Mouse (Mus musculus): ENCODE results near the gene Wdr62. TPM values are rescaled to one million over a fixed set of nuclear protein-coding genes. Genes with fewer than 3 reads are reported as not detected.

Wdr62 gene
- total RNA-seq (2014; fragmentation: Nextera tagmentation) (21.6 and 29.4 TPM in 2 replicates), total RNA-seq (2017) (4.0 and 5.8 TPM in 2 replicates)

GRCm38 (mm10) chr7:30279951-30280669 lies at the start of gene Wdr62, which contains the start of gene Thap8:
TSS of gene Wdr62 (minus strand) at chr7:30280419.
TSS of gene Thap8 (plus strand) at chr7:30280094.
- peak; percentile 91 for ATAC-seq (replicated peaks; ENCODE audit: poor library complexity, severe bottlenecking)

GRCm38 (mm10) chr7:30328379-30328778 lies 48.2 kb upstream of the Wdr62 start:
- ATAC-seq (replicated peaks; ENCODE audit: poor library complexity, severe bottlenecking): no peak

GRCm38 (mm10) chr7:30327140-30327539 lies 46.9 kb upstream of the Wdr62 start:
- ATAC-seq (replicated peaks; ENCODE audit: poor library complexity, severe bottlenecking): no peak

GRCm38 (mm10) chr7:30326427-30326826 lies 46.2 kb upstream of the Wdr62 start:
- no peak for ATAC-seq (replicated peaks; ENCODE audit: poor library complexity, severe bottlenecking)

- ATAC-seq (replicated peaks; ENCODE audit: poor library complexity, severe bottlenecking): peak; percentile 74
Measured at GRCm38 (mm10) chr7:30325364-30325763, 45.1 kb upstream of the Wdr62 start.

GRCm38 (mm10) chr7:30324300-30324944 lies 44.2 kb upstream of the Wdr62 start:
- ATAC-seq (replicated peaks; ENCODE audit: poor library complexity, severe bottlenecking): no peak

GRCm38 (mm10) chr7:30323795-30324194 lies 43.6 kb upstream of the Wdr62 start, which contains the start of gene Sdhaf1:
TSS of gene Sdhaf1 (minus strand) at chr7:30323895.
- ATAC-seq (replicated peaks; ENCODE audit: poor library complexity, severe bottlenecking): no peak

GRCm38 (mm10) chr7:30322865-30323264 lies 42.6 kb upstream of the Wdr62 start:
- no peak for ATAC-seq (replicated peaks; ENCODE audit: poor library complexity, severe bottlenecking)

GRCm38 (mm10) chr7:30322285-30322667 lies 42.1 kb upstream of the Wdr62 start:
- peak; percentile 90 for ATAC-seq (replicated peaks; ENCODE audit: poor library complexity, severe bottlenecking)

- peak; percentile 42 for ATAC-seq (replicated peaks; ENCODE audit: poor library complexity, severe bottlenecking)
Measured at GRCm38 (mm10) chr7:30321539-30322284, 41.5 kb upstream of the Wdr62 start, which contains the start of gene E130208F15Rik. TSS of gene E130208F15Rik (plus strand) at chr7:30321740.

GRCm38 (mm10) chr7:30320946-30321345 lies 40.7 kb upstream of the Wdr62 start:
- no peak for ATAC-seq (replicated peaks; ENCODE audit: poor library complexity, severe bottlenecking)

GRCm38 (mm10) chr7:30318142-30318541 lies 37.9 kb upstream of the Wdr62 start:
- no peak for ATAC-seq (replicated peaks; ENCODE audit: poor library complexity, severe bottlenecking)

GRCm38 (mm10) chr7:30315559-30316529 lies 35.6 kb upstream of the Wdr62 start:
- no peak for ATAC-seq (replicated peaks; ENCODE audit: poor library complexity, severe bottlenecking)

- no peak for ATAC-seq (replicated peaks; ENCODE audit: poor library complexity, severe bottlenecking)
Measured at GRCm38 (mm10) chr7:30314721-30315155, 34.5 kb upstream of the Wdr62 start, which contains the start of gene Syne4. TSS of gene Syne4 (plus strand) at chr7:30314807.

GRCm38 (mm10) chr7:30313666-30314320 lies 33.6 kb upstream of the Wdr62 start:
- ATAC-seq (replicated peaks; ENCODE audit: poor library complexity, severe bottlenecking): no peak

GRCm38 (mm10) chr7:30310136-30310535 lies 29.9 kb upstream of the Wdr62 start:
- ATAC-seq (replicated peaks; ENCODE audit: poor library complexity, severe bottlenecking): no peak

- ATAC-seq (replicated peaks; ENCODE audit: poor library complexity, severe bottlenecking): no peak
Measured at GRCm38 (mm10) chr7:30309395-30310129, 29.3 kb upstream of the Wdr62 start.
